Mouse (Mus musculus): ENCODE data around the gene Clstn1. TPM values are rescaled to one million over a fixed set of nuclear protein-coding genes. Genes with fewer than 3 reads are reported as not detected.

Clstn1 gene
- total RNA-seq, 2 experiments from 2014 or later, result 84.3 to 88.1 TPM

- intact Hi-C loops (cut with DNase I), result no loop called here
These were observed 77.7 kb downstream of the Clstn1 start for GRCm38 (mm10) chr4:149663849-149664503.

GRCm38 (mm10) chr4:149665016-149665691 lies 78.9 kb downstream of the Clstn1 start:
- intact Hi-C loops (cut with DNase I), result no loop called here
- DNase-seq, result no peak

More at GRCm38 (mm10) chr4:149663849-149664503, 77.7 kb downstream of the Clstn1 start:
- no peak for DNase-seq

GRCm38 (mm10) chr4:149665692-149666090 lies 79.4 kb downstream of the Clstn1 start:
- no peak for DNase-seq
- intact Hi-C loops (cut with DNase I), result no loop called here

- DNase-seq, result no peak
- intact Hi-C loops (cut with DNase I), result no loop called here
These were observed 84.9 kb downstream of the Clstn1 start for GRCm38 (mm10) chr4:149671175-149671574.

- intact Hi-C loops (cut with DNase I), result no loop called here
- DNase-seq, result no peak
These were observed 86.5 kb downstream of the Clstn1 start for GRCm38 (mm10) chr4:149672747-149673146.

GRCm38 (mm10) chr4:149674814-149675377 lies 88.6 kb downstream of the Clstn1 start:
- intact Hi-C loops (cut with DNase I), result no loop called here
- no peak for DNase-seq

- intact Hi-C loops (cut with DNase I), result no loop called here
- DNase-seq, result peak; percentile 80
These were observed 89.4 kb downstream of the Clstn1 start for GRCm38 (mm10) chr4:149675378-149676261.

GRCm38 (mm10) chr4:149678006-149678405 lies 91.7 kb downstream of the Clstn1 start:
- no peak for DNase-seq
- intact Hi-C loops (cut with DNase I), result no loop called here

- DNase-seq, result no peak
- intact Hi-C loops (cut with DNase I), result no loop called here
These were observed 92.9 kb downstream of the Clstn1 start for GRCm38 (mm10) chr4:149679056-149679770.

- DNase-seq, result no peak
- intact Hi-C loops (cut with DNase I), result no loop called here
These were observed 97.6 kb downstream of the Clstn1 start for GRCm38 (mm10) chr4:149683875-149684274.

- intact Hi-C loops (cut with DNase I), result no loop called here
These were observed 98.8 kb downstream of the Clstn1 start for GRCm38 (mm10) chr4:149684841-149685623.

GRCm38 (mm10) chr4:149688861-149689260 lies 102.6 kb downstream of the Clstn1 start:
- DNase-seq, result no peak
- intact Hi-C loops (cut with DNase I), result no loop called here

More at GRCm38 (mm10) chr4:149684841-149685623, 98.8 kb downstream of the Clstn1 start:
- DNase-seq, result no peak

GRCm38 (mm10) chr4:149689822-149690700 lies 103.8 kb downstream of the Clstn1 start:
- intact Hi-C loops (cut with DNase I), result no loop called here
- no peak for DNase-seq

GRCm38 (mm10) chr4:149690828-149691280 lies 104.6 kb downstream of the Clstn1 start:
- intact Hi-C loops (cut with DNase I), result no loop called here

GRCm38 (mm10) chr4:149691368-149691767 lies 105.1 kb downstream of the Clstn1 start:
- no peak for DNase-seq
- intact Hi-C loops (cut with DNase I), result no loop called here

More at GRCm38 (mm10) chr4:149690828-149691280, 104.6 kb downstream of the Clstn1 start:
- DNase-seq, result peak in 1 of 2 experiments; percentile 29

- intact Hi-C loops (cut with DNase I), result no loop called here
- DNase-seq, result peak in 1 of 2 experiments; percentile 48
These were observed 110.1 kb downstream of the Clstn1 start for GRCm38 (mm10) chr4:149696189-149696971.

GRCm38 (mm10) chr4:149697506-149698196 lies 111.4 kb downstream of the Clstn1 start:
- intact Hi-C loops (cut with DNase I), result no loop called here
- no peak for DNase-seq
